Mouse (Mus musculus): Measurements from ENCODE around the gene Cyp4x1.

DNA sequence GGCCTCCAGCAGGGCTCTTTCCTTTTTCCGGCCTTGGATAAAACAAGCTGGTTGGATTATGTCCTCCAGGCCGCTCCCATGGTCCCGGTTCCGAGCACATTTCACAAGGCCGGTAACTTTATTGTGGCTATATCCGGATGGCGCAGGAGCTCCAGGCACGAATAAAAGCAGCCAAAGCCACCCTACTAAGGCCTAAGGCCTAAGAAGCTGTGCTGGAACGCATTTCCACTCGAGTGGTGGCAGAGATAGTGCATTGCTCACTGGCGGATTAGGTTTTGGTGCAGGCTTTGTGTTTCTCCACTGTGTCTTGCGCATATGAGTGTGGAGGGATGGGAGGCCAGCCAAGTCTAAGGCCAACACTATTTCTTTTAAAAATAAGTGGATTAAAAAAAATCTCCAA is 74.2 kb downstream of the Cyp4x1 start:
- TF ChIP-seq CTCF (conservative IDR thresholded peaks at IDR 0.05; ENCODE audit: insufficient read depth, insufficient read length, low read depth, low read length) (no peak), POLR2A (IDR thresholded peaks at IDR 0.05; ENCODE audit: low read depth, low read length) (no peak)
